Mouse (Mus musculus) embryonic fibroblast, embryonic 13.5 days (primary cell): ENCODE measurements around the gene Stra8.

Experiments
- CTCF ChIP-seq: IDR thresholded peaks from 2 replicates; pipeline ENCODE4 v1.5.1; 2011; ENCODE audit warnings: mild to moderate bottlenecking, control low read depth, low read length, moderate library complexity, borderline replicate concordance; ENCODE audit not compliant: insufficient read depth
- POLR2A ChIP-seq: IDR thresholded peaks from 2 replicates; pipeline ENCODE4 v1.6.1; 2011; ENCODE audit warnings: low read depth, mild to moderate bottlenecking, control low read depth, low read length, moderate library complexity

DNA sequence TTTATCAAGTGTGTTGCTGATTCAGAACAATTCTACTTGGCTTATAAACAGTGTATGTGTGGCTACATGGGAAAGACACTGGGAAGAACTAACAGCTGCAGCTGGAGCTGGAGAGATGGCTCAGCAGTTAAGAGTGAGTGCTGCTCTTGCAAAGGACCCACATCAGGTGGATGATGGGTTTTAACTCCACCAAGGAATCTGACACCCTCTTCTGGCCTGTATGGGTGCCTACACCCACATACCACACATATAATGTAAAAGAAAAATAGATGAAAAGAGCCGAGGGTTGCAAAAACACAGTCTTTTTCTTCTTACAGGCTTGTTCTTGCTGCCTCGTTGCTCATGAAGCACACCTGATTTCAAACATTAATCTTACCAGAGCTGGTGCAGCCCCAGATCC lies 13.8 kb upstream of the Stra8 start:
- TF ChIP-seq CTCF (no peak), POLR2A (no peak)
